Mouse (Mus musculus) layer of hippocampus, adult 11-12 months (tissue): ENCODE measurements around the gene Etfa.

Experiments used
- DNase-seq: peaks from one replicate; pipeline ENCODE4 v3.0.0; 2022; ENCODE audit warnings: low spot score

Etfa gene

GRCm38 (mm10) chr9:55511521-55511993 is 486 bp downstream of the Etfa start:
- DNase-seq = no peak

GRCm38 (mm10) chr9:55510651-55511235 is 1.3 kb downstream of the Etfa start:
- no peak for DNase-seq

GRCm38 (mm10) chr9:55509731-55510130 is 2.3 kb downstream of the Etfa start:
- no peak for DNase-seq

- no peak for DNase-seq
Observed at GRCm38 (mm10) chr9:55508701-55509100, 3.3 kb downstream of the Etfa start.

GRCm38 (mm10) chr9:55507922-55508321 is 4.1 kb downstream of the Etfa start:
- DNase-seq = no peak

GRCm38 (mm10) chr9:55482116-55482515 is 29.9 kb downstream of the Etfa start:
- no peak for DNase-seq

GRCm38 (mm10) chr9:55478699-55479098 is 33.3 kb downstream of the Etfa start:
- no peak for DNase-seq

GRCm38 (mm10) chr9:55476084-55476483 is 36.0 kb downstream of the Etfa start:
- no peak for DNase-seq

- DNase-seq = no peak
Observed at GRCm38 (mm10) chr9:55468397-55468796, 43.6 kb downstream of the Etfa start.

GRCm38 (mm10) chr9:55453366-55453765 is 58.7 kb downstream of the Etfa start:
- no peak for DNase-seq

GRCm38 (mm10) chr9:55452906-55453305 is 59.1 kb downstream of the Etfa start:
- no peak for DNase-seq

- no peak for DNase-seq
Observed at GRCm38 (mm10) chr9:55451426-55451825, 60.6 kb downstream of the Etfa start.

GRCm38 (mm10) chr9:55450035-55450434 is 62.0 kb downstream of the Etfa start:
- DNase-seq = no peak

- no peak for DNase-seq
Observed at GRCm38 (mm10) chr9:55449108-55449507, 62.9 kb downstream of the Etfa start.

GRCm38 (mm10) chr9:55447509-55447908 is 64.5 kb downstream of the Etfa start:
- DNase-seq = no peak

GRCm38 (mm10) chr9:55439206-55439780 is 72.8 kb downstream of the Etfa start:
- DNase-seq = no peak

- DNase-seq = no peak
Observed at GRCm38 (mm10) chr9:55438433-55438832, 73.6 kb downstream of the Etfa start.

- no peak for DNase-seq
Observed at GRCm38 (mm10) chr9:55433875-55434274, 78.2 kb downstream of the Etfa start.

- no peak for DNase-seq
Observed at GRCm38 (mm10) chr9:55432306-55433289, 79.4 kb downstream of the Etfa start.

GRCm38 (mm10) chr9:55430133-55430532 is 81.9 kb downstream of the Etfa start:
- no peak for DNase-seq

GRCm38 (mm10) chr9:55429242-55429975 is 82.6 kb downstream of the Etfa start:
- peak; percentile 80 for DNase-seq

- DNase-seq = no peak
Observed at GRCm38 (mm10) chr9:55425271-55425810, 86.7 kb downstream of the Etfa start.
